Mouse (Mus musculus) retina, postnatal 7 days (tissue): ENCODE data around the gene Mrps6.
A peak's percentile ranks its signal among the peaks of the same experiment; 100 is the strongest.
"Not testable (repeated sequence)": the region's sequence is repeated elsewhere in the genome, so short reads cannot be mapped to it uniquely, and the experiment has no call there.

Experiments used
- DNase-seq: peaks from one replicate; pipeline ENCODE4 v3.0.0-alpha.2; 2012; ENCODE audit warnings: low read depth, low spot score

Gene Mrps6

GRCm38 (mm10) chr16:92062832-92063231 is 4.8 kb downstream of the Mrps6 start:
- DNase-seq = no peak

DNA sequence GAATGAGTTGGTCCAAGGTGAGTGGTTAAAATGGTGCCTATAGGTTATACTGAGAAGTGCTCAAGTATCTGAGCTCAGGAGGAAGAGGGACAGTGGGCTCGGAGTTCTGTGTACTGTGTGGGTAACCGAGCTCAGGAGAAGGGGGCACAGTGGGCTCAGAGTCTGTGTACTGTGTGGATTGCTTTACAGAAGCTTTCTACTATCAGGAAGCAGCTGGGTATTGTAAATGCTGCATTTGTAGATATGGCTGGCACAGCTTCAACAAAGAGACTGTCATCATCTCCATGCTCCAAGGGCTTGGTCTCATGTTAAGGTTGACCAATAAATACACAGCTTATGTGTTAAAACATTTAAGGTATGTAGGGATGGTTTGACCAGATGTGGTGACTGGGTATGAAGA is 6.7 kb downstream of the Mrps6 start:
- DNase-seq = no peak

DNA sequence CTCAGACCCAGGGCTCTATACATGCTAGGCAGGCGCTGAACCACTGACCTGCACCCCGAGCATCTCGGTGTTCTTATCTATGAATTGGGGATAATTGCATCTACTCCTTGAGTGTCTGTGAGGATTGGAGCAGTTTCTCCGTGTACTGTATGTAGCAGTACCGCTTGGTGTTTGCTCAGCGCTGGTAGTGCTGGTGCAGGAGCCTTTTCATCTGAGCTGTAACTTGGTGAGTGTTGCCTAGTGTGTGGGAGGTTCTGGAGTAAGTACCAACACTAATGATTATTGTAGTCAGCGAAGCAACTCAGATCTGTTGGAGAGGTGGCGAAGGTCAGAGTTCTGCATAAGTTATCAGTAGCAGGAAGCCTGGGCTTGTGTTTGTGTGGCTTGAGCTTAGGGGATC is 12.3 kb downstream of the Mrps6 start:
- no peak for DNase-seq

GRCm38 (mm10) chr16:92076797-92077196 is 18.7 kb downstream of the Mrps6 start:
- DNase-seq = no peak

DNA sequence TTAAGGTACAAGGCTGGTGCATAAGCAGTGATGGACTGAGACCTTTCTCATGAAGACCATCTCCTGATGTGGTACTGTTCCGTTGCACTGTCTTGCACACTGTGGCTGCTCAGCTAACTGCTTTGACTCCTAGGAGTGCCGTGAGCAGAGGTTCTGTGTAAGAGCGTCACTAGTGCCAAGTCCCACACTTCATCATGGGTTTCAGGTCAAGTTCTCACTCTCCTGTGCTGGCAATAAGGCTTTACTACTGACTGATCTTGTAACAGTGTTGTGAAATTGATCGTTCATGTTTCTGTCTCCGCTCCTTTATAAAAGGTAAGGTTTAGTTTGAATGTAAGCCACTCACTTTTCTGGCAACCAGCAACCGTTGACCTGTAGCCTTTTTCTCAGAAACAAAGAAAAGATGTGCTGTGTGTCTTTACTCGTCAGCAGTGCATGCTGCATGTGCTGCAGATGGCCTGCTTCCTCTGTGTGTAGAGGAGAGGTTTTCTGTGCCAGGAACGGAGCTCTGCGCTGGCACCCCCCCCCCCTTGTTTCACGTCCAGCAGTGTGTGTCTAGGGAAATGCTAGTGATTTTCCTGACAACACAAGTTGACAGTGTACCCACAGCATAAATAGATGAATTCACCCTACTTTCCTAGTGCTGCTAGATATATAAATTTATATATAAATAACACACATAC is 25.8 kb downstream of the Mrps6 start:
- DNase-seq = no peak

DNA sequence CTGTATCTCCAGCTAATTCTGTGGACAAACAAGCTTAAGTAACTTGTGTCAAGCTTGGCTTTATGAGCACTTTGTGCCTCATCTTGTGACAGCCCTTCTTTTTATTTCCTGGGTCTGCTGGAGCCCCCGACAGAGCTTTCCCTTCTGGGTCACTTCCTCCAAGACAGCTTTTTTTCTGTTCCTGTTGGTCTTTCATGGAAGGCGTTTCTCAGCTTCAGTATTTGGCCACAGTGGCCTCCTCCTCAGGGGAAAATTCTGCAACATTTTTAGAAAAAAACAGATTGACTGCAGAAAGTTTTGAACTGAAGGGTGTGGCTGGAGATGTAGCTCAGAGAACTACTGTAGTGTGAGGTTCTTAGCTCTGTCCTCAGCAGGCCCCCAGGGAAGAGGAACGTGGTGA is 31.2 kb downstream of the Mrps6 start:
- no peak for DNase-seq

- no peak for DNase-seq
Observed at GRCm38 (mm10) chr16:92091876-92092275, 33.8 kb downstream of the Mrps6 start.

DNA sequence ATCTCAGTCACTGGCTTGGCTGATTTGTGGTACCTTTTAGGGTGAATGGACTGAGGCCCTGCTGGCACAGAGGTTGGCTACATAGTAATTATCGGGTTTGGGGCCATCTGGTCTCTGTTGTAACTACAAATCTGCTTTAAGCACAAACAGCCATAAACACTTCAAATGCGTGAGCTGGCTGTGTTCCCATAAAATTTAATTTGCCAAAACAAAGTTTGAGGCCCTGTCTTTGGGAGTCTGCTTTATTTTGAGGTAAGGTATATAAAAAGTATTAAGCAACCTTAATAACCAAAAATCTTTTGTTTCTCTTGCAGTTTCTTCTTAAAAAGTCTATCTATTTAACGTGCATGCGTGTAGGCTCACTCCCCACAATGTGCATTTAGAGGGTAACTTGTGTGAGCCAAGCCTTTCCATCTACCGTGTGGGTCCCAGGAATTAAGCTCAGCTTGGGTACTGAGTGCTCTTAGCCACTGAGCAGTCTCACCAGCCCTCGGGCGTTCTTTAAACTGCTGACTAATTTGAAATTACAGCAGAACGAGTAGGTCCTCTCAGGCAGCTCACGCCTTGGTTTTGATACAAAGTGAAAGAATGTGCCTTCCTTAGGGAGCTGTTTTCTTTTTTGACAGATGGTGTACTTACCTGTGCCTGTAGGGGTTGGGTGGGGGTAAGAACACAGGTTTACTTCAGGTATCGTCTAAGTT is 40.4 kb downstream of the Mrps6 start:
- no peak for DNase-seq

GRCm38 (mm10) chr16:92099598-92099997 is 41.5 kb downstream of the Mrps6 start:
- DNase-seq = no peak

GRCm38 (mm10) chr16:92100111-92100510 is 42.0 kb downstream of the Mrps6 start:
- no peak for DNase-seq

DNA sequence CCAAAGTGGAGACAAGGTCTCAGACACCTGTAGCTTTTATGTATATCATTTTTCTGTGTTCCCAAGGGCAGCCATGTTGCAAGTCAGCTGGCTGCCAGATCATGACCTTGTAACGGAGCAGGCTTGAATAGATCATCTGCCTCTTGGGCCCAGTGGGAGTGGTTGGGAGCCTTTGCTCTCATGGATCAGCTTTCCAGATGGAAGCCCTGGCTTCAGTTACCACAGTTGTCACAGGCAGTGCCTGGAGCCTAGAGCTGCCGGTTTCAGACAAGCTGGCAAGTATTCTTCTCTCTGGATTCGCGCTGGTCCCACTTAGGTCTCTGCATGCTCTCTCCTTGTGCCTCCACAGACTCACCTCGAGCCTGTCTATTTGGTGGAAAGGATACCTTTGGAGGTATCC is 44.0 kb downstream of the Mrps6 start:
- no peak for DNase-seq

DNA sequence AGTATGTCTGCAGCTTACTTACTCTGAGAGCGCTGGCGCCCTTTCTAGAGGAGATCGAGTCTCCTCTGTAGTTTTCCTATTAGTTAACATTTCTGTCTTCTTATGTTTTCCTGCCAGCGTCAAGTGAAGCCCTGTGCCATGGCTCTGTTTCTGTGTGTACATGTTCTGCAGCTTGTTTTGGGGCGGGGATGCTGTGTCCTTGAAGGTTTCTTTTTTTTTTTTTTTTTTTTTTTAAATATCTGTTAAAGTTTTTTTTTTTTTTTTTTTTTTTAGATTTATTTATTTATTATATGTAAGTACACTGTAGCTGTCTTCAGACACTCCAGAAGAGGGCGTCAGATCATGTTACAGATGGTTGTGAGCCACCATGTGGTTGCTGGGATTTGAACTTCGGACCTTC is 44.9 kb downstream of the Mrps6 start:
- not testable (repeated sequence) for DNase-seq

DNA sequence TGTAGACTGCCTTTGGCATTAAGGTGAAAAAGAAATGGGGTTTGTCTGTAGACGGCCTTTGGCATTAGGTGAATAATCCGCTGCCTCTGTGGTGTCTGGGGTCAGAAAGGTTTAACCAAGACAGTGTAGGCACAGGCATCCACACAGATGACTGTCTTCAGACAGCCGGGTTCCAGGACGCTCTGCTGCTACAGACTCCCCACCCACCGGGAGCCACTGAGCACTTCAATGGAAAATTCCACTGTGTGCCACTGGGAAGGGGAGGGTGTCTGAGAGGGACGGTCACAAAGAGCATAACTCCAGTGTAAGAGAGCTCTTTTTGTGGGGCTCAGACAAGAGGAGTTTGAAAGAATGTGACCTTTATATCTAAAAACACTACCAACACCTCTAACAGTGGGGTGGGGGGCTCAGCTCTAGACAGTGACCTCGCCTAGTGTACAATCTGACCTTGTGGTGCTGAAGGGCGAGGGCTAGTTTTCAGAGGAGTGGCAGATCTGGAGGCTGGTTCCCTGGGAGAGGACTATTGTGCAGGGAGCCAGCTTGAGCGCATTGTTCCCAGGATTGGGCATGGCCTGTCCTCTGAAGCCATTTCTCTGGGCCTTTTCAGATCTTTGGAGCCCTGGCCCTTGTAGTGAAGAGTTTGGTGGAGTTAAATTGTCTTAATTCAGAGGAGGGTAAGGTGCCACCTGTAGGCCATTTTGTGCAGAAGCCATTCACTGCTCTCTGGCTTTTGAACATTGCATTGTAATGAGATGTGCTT is 45.7 kb downstream of the Mrps6 start:
- DNase-seq = no peak

DNA sequence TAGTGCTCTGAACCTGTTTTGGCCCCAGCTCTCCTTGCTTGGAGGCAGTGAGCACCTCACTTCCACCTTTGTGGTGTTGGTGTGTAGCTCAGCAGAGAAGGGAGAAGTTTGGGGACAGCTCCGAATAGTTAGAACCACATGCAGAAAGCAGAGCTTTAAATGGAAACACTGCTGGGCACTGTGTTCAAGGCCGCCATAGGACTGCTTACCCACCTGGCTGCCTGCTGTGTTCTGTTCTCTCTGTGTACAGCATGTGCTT is 46.2 kb downstream of the Mrps6 start:
- DNase-seq = no peak

DNA sequence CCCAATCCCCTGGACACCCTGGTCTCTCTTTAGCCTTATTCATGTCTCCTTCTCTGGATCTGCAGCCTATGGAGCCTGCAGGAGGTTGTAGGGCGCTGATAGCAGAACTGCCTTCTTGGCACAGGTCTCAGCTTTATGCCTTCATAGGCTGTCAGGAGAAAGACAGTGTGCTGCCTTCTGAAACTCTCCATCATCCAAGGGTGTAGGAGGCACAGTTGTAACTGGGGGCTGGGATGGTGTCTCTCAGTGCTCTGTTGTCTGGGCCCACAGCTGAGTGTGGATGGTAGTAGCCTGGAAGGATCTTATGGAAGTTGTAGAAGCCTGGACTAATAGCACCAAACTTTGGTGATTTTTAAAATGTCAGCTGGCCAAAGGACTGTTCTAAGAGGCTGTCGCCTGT is 46.9 kb downstream of the Mrps6 start:
- DNase-seq = no peak

GRCm38 (mm10) chr16:92105631-92106030 is 47.6 kb downstream of the Mrps6 start:
- DNase-seq = no peak

- no peak for DNase-seq
Observed at GRCm38 (mm10) chr16:92107346-92107745, 49.3 kb downstream of the Mrps6 start.

DNA sequence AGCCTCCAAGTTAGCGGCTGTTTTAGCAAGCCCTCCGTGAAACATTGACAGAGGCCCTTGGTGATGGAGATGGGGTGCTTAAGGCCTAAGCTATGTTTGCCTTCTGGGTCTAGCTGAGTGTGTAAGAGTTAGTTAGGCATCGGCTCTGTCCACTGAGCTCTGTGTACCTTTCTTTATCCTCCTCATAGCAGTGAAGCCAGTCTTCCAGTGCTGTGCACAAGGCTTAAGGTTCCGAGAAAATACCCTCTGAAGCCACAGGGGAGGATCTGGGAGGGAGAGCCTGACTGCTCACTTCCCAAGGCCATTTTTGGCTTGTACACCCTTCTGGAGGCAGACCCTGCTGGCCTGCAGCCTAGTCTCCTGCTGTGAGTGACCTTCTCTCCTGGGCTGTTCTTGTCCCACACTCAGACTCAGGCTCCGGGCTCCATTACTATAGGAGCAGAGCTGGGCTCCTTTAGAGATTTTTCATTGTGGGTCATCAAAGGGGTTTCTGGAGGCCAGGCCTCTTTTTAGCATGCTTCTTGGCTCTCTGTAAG is 56.7 kb downstream of the Mrps6 start:
- DNase-seq = no peak

DNA sequence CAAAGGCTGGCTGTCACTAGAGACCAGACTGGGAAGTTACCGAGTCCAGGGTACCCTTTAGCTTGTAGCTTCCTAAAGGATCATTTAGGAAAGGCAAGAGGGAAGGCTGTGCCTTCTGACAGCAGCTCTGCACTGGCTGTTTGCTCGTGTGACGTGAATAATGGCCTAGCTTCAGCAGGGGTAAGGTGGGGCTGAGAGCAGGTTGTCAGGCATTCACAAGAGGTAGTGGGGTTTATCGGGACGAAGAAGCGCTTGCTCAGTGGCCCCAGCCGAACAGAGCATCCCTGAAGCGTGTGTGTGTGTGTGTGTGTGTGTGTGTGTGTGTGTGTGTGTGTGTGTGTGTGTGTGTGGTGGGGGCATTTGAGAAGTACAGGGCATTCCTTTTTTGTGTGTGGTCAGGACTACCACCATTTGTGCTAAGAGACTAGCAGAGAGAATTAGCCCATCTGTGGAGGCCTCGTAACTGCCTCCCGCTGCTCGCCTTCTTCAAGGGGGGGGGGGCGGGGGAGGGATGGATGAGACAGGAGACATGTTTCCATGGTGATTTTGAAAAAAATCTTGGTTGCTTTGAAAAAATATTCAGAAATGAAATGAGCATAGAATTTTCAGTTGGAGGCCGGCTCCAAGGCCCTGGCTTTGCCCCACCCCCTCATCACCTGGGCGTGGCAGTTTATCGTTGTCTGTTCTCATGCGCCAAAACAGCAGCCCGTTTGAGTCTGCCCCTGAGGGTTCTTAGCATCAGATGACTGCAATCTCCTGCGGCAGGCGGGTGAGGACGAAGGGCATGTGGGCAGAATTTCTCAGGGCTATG is 57.7 kb downstream of the Mrps6 start:
- DNase-seq = no peak

- DNase-seq = peak; percentile 16
Observed at GRCm38 (mm10) chr16:92117337-92118209, 59.5 kb downstream of the Mrps6 start.

DNA sequence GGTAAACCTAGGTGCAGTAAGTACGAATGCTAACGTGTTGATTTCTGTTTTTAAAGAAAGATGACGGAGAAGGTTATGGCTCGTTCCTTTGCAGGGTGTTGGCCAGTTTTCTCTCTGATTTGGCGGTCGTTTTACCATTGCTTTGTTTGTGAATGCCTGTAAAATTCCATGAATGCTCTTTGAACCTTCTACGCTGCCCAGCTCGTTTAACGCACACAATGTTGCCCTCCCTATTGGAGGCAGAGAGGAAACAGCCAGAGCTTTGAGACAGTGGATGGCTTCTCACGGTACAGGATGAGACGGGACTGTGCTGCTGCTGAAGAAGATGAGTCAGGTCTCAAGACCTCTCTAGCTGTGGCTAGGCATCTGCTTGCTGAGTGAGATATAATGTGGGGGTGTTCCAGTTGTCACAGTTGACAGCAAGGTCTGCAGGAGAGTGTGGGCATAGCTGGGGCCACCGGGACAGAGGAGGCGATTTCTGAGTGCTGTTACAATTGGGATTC is 61.0 kb downstream of the Mrps6 start:
- DNase-seq = no peak
